Mouse (Mus musculus) activated CD4-positive, CD25-positive, alpha-beta regulatory T cell (primary cell): ENCODE data around the gene Khdrbs2. TPM values are rescaled to one million over a fixed set of nuclear protein-coding genes. Genes with fewer than 3 reads are reported as not detected.

Experiments used
- polyA plus RNA-seq, 2 experiments: library from polyadenylated mRNA; unstranded; fragments of 100-300 nt; shearing (Covaris generic); gene quantifications; one replicate each; pipeline ENCODE4 v1.2.1; 2017

Khdrbs2 gene
- under 1 TPM in 1 of 2 experiments, not detected in 1; 0.93 TPM for polyA plus RNA-seq

GRCm38 (mm10) chr1:32172506-32173239 lies at the start of gene Khdrbs2:
Gene Khdrbs2 (plus strand): TSS chr1:32172714.

GRCm38 (mm10) chr1:32547194-32547593 lies 374.7 kb downstream of the Khdrbs2 start, which contains the start of gene Gm5415:
Gene Gm5415 (minus strand): TSS chr1:32547294.

